Mouse (Mus musculus) spleen, postnatal 10 days (tissue): ENCODE data around the gene BC005624.

Source experiments
- DNase-seq, 2 experiments: peaks; one replicate each; pipeline ENCODE4 v3.0.0; 2021 to 2022; ENCODE audit warnings: low spot score in 2 of 2

The BC005624 gene

DNA sequence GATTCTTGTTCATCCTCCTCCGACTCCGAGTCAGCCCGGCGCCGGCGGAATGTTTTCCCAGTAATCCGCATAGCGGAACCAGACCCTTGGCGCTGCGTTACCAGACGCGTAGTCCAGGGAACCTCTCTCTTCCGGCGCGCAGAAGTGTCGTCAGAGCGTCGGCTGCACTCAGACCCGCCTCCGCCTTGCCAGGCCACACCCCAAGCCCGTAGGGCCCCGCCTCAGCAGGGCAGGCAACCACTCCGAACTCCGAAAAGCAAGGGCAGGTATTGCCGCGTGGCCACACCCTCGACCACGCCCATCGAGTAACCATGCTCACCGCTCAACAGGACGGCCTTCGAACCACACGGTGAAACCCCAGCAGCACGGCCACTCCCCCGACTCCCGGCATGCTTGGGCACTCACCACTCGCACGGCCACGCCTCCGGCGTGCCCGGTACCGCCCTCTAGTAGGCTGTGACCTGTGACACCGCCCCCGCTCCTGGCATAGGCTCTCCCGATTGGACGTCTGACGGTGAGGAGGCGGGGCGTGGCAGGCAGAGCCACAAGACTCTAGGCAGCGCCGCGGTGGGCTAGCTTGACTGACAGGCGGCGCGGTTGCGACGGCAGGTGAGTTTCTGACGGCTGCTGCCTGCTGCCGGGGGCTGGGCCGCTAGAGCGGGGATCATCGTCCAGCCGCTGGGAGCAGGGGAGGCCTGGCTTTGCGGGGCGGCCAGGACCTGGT lies at the start of gene BC005624, which contains the start of gene Usp20:
Gene BC005624 (minus strand): TSS at position 412 of the 724 bp plus-strand sequence.
Gene Usp20 (plus strand): TSS at position 490 of the 724 bp plus-strand sequence.
- peak; percentile 97 to 100 for DNase-seq

DNA sequence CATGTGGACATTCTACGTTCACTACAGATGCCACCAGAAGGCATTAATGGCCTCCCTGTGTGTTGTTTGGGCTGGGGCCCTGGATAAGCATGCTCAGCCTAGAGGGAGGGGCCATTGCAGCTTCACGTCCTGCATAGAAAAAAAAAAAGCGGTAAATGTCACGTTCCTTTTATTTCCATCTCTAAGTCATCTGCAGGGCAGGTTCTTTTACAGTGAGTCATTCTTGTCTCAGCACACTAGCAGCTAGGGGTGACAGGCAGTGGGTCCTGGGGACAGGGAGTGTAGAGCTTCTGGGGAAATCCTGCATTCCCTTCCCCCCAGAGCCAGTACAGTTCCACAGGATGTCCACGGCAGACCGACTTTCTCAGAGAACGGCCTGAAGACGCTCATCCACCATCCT lies 44.6 kb upstream of the BC005624 start:
- DNase-seq = no peak

GRCm38 (mm10) chr2:31025458-31025857 lies 43.5 kb upstream of the BC005624 start:
- DNase-seq = no peak

DNA sequence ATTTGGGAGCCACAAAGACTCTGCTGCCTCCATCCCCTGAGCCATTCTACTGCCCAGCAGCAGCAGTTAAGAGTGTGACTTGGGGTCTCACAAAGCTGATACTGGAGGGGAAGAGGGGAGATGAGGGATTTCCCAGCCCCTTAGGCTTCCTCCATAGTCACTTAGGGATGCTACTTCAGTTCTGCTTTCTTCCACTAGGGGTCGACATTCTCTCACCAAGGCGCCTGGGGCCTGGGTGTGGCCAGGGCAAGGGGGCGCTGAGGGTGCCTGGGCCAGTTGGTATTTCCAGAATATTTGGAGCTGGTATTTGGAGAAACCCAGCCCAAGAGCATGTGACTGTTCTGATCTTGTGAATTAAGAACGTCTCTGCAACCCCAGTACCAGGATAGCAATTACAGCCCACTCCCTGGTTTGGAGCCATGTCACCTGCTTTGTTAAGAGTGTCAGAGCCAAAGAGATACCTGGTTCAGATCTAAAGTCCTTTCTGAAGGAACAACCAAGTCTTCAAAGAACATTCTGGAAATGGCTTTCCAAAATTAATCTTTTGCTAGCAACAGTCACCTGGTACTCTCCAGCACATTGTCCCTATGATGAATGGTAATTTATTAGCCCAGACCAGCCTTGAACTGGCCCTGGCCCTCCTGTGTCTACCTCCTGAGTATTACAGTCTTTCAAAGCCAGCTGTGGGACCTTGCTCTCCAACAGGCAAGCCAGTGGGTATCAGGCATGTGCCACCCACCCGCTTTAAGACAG lies 42.8 kb upstream of the BC005624 start:
- DNase-seq = peak; percentile 50 to 66

DNA sequence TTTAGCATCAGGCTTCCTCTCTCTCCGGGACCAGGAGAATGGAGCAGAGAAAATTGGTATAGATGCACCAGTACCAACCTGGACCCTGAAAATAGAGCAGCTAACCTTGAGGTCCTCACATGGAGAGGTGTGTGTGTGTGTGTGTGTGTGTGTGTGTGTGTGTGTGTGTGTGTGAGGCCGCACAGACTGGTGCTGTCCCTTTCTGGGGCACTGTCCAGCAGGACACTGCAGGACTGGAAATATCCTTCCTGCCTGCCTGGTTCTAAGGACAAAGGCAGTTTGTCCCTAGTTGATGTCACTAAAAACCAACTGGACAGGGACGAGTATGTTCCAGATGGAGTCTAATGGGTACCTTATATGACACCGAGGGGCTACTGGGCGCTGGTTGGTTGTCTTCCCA lies 41.9 kb upstream of the BC005624 start:
- DNase-seq = no peak

DNA sequence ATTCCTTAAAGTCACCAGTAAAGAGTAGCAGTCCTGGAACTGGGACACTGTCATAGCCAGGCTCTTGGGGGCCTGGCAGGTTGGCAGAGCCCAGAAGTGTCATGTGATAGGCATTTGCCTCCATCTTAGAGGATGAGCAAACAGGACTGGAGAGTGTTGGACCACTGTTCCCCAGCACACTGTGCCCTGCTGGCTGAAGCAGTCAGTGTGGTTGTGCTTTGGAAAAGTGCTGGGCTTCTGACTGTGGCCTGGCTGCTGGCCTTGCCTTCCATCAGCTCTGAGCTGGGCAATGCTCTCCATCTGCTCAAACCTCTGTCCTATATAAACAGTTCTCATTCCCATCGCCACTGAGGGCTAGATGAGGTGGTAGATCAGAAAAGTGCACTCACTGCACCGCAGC lies 38.2 kb upstream of the BC005624 start:
- no peak for DNase-seq

DNA sequence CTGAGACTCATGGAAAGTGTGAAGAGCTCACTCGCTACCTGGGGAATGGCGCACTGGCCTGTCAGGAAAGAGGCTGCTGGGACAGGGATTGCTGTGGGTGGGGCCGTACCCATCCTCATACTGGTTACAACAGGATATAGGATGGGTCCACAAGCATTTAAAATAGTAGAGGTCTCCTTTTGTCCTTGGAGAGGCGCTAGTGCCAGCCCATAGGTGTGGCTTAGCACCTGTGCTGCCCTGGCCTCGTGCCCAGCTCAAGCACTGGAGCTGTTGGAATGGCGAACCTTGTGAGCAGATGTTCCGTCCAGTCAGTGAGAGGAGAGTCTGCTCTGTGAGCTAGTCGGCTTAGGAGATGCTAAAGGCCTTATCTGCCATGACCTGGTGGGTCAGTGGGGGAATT lies 37.0 kb upstream of the BC005624 start:
- no peak for DNase-seq

GRCm38 (mm10) chr2:31018519-31018918 lies 36.5 kb upstream of the BC005624 start:
- DNase-seq = no peak

- DNase-seq = no peak
Observed at GRCm38 (mm10) chr2:31017625-31018317, 35.8 kb upstream of the BC005624 start.

DNA sequence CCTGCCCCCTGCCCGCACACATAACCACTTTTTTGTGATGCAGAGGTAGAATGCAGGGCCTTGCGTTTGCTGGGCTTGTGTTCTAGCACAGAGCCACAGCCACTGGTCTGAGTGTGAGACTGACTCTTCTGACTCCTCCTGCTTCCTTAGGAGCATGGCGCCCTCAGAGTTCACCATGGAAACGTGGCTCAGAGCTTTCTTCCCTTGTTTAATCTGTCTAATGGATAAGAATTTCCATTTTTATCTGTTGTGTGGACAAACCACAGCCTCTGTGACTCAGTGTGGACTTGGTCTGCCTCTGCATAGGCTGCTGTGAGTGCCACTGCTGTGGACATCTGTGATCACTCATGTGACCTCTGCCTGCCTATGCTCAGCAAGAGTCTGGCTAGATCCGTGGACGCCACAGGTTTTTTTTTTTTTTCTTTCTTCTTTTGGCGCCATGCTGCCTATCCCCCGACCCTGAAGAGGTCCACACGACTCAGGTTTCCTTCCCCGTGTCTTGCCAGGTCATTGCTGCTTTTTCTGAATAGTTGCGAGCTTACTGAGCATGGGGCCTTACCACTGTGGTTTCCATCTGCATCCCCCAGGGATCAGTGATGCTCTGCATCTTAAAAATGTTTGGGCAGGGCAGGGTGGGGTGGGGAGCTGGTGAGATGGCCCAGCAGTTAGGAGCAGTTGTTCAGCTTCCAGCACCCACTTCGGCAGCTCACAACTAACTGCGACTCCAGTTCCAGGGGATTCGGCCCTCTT lies 31.5 kb upstream of the BC005624 start:
- DNase-seq = no peak

GRCm38 (mm10) chr2:31007208-31007607 lies 25.2 kb upstream of the BC005624 start:
- DNase-seq = no peak

- peak; percentile 46 to 72 for DNase-seq
Observed at GRCm38 (mm10) chr2:31006434-31006833, 24.4 kb upstream of the BC005624 start.

- DNase-seq = no peak
Observed at GRCm38 (mm10) chr2:31005453-31005852, 23.5 kb upstream of the BC005624 start.

DNA sequence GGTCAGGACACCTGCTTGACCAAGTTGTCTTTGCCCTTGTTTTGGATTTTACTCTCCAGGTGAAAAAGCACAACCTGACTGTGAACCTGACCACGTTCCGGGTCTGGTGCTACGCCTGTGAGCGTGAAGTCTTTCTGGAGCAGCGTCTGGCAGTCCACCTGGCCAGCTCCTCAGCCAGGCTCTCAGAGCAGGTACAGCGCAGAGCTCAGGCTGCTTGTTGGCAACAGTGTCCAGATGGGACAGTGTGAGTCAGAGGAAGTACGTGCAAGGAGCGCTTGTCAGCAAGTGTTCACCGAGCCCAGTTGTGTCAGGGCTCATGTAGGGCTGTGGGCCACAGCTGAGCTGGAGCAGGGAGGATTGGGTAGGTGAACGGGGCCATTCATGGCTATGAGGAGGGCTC lies 20.9 kb upstream of the BC005624 start:
- DNase-seq = no peak

GRCm38 (mm10) chr2:30998443-30999260 lies 16.7 kb upstream of the BC005624 start:
- no peak for DNase-seq

DNA sequence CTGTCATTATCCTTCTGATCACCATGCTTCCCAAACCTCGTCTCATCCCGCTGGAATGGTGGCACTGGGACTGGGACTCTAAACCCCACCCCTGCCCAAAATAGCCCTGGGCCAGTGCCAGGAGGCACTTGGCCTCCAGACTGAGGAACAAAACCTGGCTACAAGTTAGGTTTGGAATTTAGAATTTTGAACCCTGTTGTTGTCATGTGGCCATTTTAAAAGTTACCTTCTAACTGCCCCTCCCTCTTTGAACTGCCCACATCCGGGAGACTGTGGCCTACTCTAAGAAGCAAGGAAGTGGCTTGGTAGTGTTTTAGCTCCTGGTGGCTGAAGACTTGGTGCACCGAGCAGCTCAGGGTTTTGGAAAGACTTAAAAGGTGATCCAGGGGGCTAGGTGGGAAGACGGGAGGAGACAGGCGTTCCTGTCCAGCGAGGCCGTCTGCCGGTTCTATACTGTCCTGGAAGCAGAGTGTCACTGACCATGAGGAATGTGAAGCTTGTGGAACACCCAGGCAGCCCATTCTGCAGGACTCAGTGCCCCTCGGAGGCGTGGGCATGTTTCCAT lies 13.5 kb upstream of the BC005624 start:
- no peak for DNase-seq

- DNase-seq = no peak
Observed at GRCm38 (mm10) chr2:30994853-30995252, 12.9 kb upstream of the BC005624 start.

DNA sequence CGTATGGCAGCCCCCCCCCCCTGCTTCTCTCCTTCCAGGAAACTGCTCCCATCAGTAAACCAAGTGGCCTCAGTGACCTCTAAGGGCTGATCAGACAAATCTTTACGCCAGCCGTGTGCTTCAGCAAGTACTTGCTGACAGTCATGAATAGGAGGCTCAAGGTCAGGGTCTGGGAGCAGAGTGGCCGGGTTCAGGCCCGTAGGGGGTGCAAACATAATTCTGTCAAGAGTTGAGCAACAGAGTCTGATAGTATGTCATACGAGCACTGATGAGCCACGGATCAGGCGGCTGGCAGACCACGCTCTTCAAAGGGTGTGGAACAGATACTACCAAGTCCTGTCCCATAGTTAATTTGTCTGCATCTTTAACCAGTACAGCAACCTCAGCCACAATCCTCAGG lies 8.2 kb upstream of the BC005624 start:
- DNase-seq = no peak

GRCm38 (mm10) chr2:30985111-30986020 lies 3.4 kb upstream of the BC005624 start:
- DNase-seq = peak in 1 of 2 experiments; percentile 65
